Mouse (Mus musculus) lung, adult 2 months (tissue): ENCODE data around the gene Fgfr4.

Experiments used
- CTCF ChIP-seq: fragments of 200-500 bp; IDR thresholded peaks from 2 replicates; pipeline ENCODE4 v1.5.1; 2011; ENCODE audit warnings: mild to moderate bottlenecking, low read length, control low read depth; ENCODE audit not compliant: insufficient read depth
- POLR2A ChIP-seq: fragments of 200-500 bp; IDR thresholded peaks from 2 replicates; pipeline ENCODE4 v1.6.1; 2011; ENCODE audit warnings: low read depth, mild to moderate bottlenecking, control low read depth, low read length, borderline replicate concordance; ENCODE audit errors: extremely low read depth

GRCm38 (mm10) chr13:55179591-55179990 is 27.2 kb downstream of the Fgfr4 start:
- TF ChIP-seq POLR2A (no peak), CTCF (no peak)
